Mouse (Mus musculus) CH12.LX (cell line): ENCODE measurements around the gene Aurkb.

Experiments
- CHD2 ChIP-seq: IDR thresholded peaks from 2 replicates; pipeline ENCODE4 v1.6.1; 2011; ENCODE audit warnings: low read length, improper control_type of control experiment
- CTCF ChIP-seq, 2 experiments: IDR thresholded peaks in 1 of 2; conservative IDR thresholded peaks in 1 of 2; 2 replicates each; pipeline ENCODE4 v1.5.1; 2011 to 2012; ENCODE audit warnings: low read depth in 2 of 2, low read length in 2 of 2, improper control_type of control experiment in 1 of 2, inconsistent platforms in 1 of 2, mild to moderate bottlenecking in 1 of 2, moderate library complexity in 1 of 2
- E2F4 ChIP-seq: IDR thresholded peaks from 2 replicates; pipeline ENCODE4 v1.6.1; 2011; ENCODE audit warnings: low read depth, low read length, improper control_type of control experiment; ENCODE audit not compliant: insufficient replicate concordance
- EP300 ChIP-seq: IDR thresholded peaks from 2 replicates; pipeline ENCODE4 v1.6.1; 2011; ENCODE audit warnings: low read length, improper control_type of control experiment
- MAX ChIP-seq: IDR thresholded peaks from 2 replicates; pipeline ENCODE4 v1.6.1; 2011; ENCODE audit warnings: low read length, improper control_type of control experiment
- MEF2A ChIP-seq: IDR thresholded peaks from 2 replicates; pipeline ENCODE4 v1.6.1; 2014; ENCODE audit warnings: low read depth, mild to moderate bottlenecking, inconsistent platforms, low read length, improper control_type of control experiment, borderline replicate concordance
- MXI1 ChIP-seq: IDR thresholded peaks from 2 replicates; pipeline ENCODE4 v1.6.1; 2011; ENCODE audit warnings: mild to moderate bottlenecking, low read depth, low read length, improper control_type of control experiment
- NRF1 ChIP-seq: IDR thresholded peaks from 2 replicates; pipeline ENCODE4 v1.6.1; 2014; ENCODE audit warnings: low read depth, mild to moderate bottlenecking, inconsistent platforms, low read length, improper control_type of control experiment, moderate library complexity
- POLR2A ChIP-seq: IDR thresholded peaks from 2 replicates; pipeline ENCODE4 v1.6.1; 2011; ENCODE audit warnings: low read depth, mild to moderate bottlenecking, improper control_type of control experiment, low read length
- TCF12 ChIP-seq: IDR thresholded peaks from 2 replicates; pipeline ENCODE4 v1.6.1; 2014; ENCODE audit warnings: low read depth, mild to moderate bottlenecking, inconsistent platforms, low read length, improper control_type of control experiment

DNA sequence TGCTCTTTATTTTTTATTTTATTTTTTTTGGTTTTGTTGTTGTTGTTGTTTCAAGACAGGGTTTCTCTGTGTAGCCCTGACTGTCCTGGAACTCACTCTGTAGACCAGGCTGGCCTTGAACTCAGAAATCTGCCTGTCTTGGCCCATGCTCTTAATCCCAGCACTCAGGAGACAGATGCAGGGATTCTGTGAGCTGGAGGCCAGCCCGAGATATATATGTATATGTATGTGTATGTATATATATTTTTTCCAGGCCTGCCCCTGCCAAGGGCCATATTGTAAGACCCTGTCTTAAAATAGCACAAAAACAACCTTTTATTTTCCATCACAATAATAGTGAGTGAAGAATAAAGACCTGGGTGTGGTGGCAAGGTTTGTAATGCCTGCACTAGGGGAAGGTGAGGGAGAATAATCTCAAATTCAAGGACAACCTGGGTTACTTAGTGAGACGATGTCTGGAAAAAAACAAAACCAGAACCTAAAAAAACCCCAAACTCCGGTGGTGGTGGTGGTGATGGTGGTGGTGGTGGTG is 20.0 kb downstream of the Aurkb start:
- TF ChIP-seq POLR2A (no peak), CTCF (conservative IDR thresholded peaks at IDR 0.05 in 1 of 2, IDR thresholded peaks at IDR 0.05 in 1 of 2; ENCODE audit: low read depth in 2 of 2, low read length in 2 of 2) (no peak), TCF12 (no peak), MEF2A (no peak), MAX (no peak), MXI1 (no peak), E2F4 (no peak), NRF1 (no peak), CHD2 (no peak), EP300 (no peak)
